ENCODE assay signal across 1 mouse cellular context in the genomic region with DNA sequence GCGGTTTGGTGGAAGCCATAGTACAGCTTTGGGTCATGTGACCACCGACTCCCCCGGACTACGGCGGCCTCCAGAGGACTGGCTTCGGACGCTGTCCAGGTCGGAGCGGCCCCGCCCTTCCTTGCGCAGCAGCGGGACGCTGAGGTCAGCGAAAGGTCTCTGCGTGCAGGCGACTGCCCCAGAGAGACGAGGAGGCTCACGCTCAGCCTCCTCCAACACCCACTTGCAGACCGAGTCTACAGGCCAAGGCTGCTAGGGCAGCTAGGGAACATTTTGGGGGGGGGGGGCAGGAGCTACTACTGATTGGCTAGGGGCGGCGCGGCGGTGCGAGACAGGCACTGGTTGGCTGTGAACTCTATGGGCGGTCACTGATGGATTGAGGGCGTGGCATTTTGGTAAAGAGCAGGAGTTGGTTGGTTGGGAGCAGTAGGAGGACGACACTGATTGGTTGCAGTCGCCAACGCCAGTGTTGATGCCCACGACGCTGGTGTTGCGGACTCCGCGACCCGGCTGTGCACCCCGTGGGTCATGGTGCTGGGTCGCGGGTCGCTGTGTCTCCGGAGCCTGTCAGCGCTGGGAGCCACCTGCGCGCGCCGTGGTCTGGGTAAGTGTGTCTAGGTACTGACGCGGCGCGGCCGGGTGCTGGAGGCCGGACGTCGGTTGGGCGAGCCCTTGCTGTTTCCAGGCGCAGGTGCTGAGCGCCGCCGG.
TF ChIP-seq lines count a peak whose summit lies in the region.

Gene Fahd1, minus strand, starts transcription at position 300 of the 708 bp plus-strand sequence.

TF ChIP-seq in CH12.LX, 34 proteins besides CTCF, POLR2A, EP300 and RAD21 (continued from another document):
- TF ChIP-seq MEF2A (IDR thresholded peaks at IDR 0.05; ENCODE audit: borderline replicate concordance, low read depth, low read length) = no peak
- TF ChIP-seq GABPA (IDR thresholded peaks at IDR 0.05; ENCODE audit: insufficient replicate concordance, low read depth, low read length) = no peak
- no peak; the same call in 1 of the 2 replicates for TF ChIP-seq TBP (conservative IDR thresholded peaks at IDR 0.05; ENCODE audit: low read depth, low read length)
- TF ChIP-seq POLR2AphosphoS2 (IDR thresholded peaks at IDR 0.05; ENCODE audit: low read depth, low read length) = peak; percentile 53; the same call in 1 of the 2 replicates
- peak; percentile 81 for TF ChIP-seq BHLHE40 (IDR thresholded peaks at IDR 0.05; ENCODE audit: low read depth, low read length)
- peak; percentile 81 for TF ChIP-seq HCFC1 (IDR thresholded peaks at IDR 0.05; ENCODE audit: low read depth, low read length)
- TF ChIP-seq CHD1 (IDR thresholded peaks at IDR 0.05; ENCODE audit: low read depth, low read length) = no peak
- peak; percentile 79; the same call in 1 of the 2 replicates for TF ChIP-seq MAZ (IDR thresholded peaks at IDR 0.05; ENCODE audit: low read depth, low read length)
- no peak; the same call in 1 of the 2 replicates for TF ChIP-seq ELF1 (IDR thresholded peaks at IDR 0.05; ENCODE audit: low read depth, low read length)
- TF ChIP-seq UBTF (IDR thresholded peaks at IDR 0.05; ENCODE audit: low read depth, low read length) = peak; percentile 49; the same call in 1 of the 2 replicates
- TF ChIP-seq ZKSCAN1 (IDR thresholded peaks at IDR 0.05; ENCODE audit: borderline replicate concordance, low read depth, low read length) = no peak
- peak; percentile 25; the same call in 1 of the 2 replicates for TF ChIP-seq IRF4 (IDR thresholded peaks at IDR 0.05; ENCODE audit: low read depth, low read length)
- peak; percentile 93 for TF ChIP-seq USF1 (IDR thresholded peaks at IDR 0.05; ENCODE audit: low read depth, low read length)
- no peak for TF ChIP-seq SIN3A (IDR thresholded peaks at IDR 0.05; ENCODE audit: low read length)
- TF ChIP-seq ZMIZ1 (IDR thresholded peaks at IDR 0.05; ENCODE audit: low read depth, low read length) = peak; percentile 77; the same call in 1 of the 2 replicates
- no peak for TF ChIP-seq CHD2 (IDR thresholded peaks at IDR 0.05; ENCODE audit: low read length)
- TF ChIP-seq JUN (IDR thresholded peaks at IDR 0.05; ENCODE audit: insufficient read depth, low read depth, low read length) = no peak
- peak; percentile 63 for TF ChIP-seq MXI1 (IDR thresholded peaks at IDR 0.05; ENCODE audit: low read depth, low read length)
- no peak for TF ChIP-seq SMC3 (IDR thresholded peaks at IDR 0.05; ENCODE audit: low read depth, low read length)
- TF ChIP-seq ZNF384 (IDR thresholded peaks at IDR 0.05; ENCODE audit: low read depth, low read length) = no peak
- no peak for TF ChIP-seq E2F4 (IDR thresholded peaks at IDR 0.05; ENCODE audit: insufficient replicate concordance, low read depth, low read length)
